Mouse (Mus musculus) CH12.LX (cell line): ENCODE measurements around the gene Pou2f1.

ENCODE experiments used
- CHD1 ChIP-seq: IDR thresholded peaks from 2 replicates; pipeline ENCODE4 v1.6.1; 2012; ENCODE audit warnings: low read depth, low read length, improper control_type of control experiment, inconsistent platforms
- CTCF ChIP-seq, 2 experiments: IDR thresholded peaks in 1 of 2; conservative IDR thresholded peaks in 1 of 2; 2 replicates each; pipeline ENCODE4 v1.5.1; 2011 to 2012; ENCODE audit warnings: low read depth in 2 of 2, low read length in 2 of 2, improper control_type of control experiment in 1 of 2, inconsistent platforms in 1 of 2, mild to moderate bottlenecking in 1 of 2, moderate library complexity in 1 of 2
- EP300 ChIP-seq: IDR thresholded peaks from 2 replicates; pipeline ENCODE4 v1.6.1; 2011; ENCODE audit warnings: low read length, improper control_type of control experiment
- ETS1 ChIP-seq: conservative IDR thresholded peaks from 2 replicates; pipeline ENCODE4 v1.6.1; 2012; ENCODE audit warnings: low read depth, mild to moderate bottlenecking, inconsistent platforms, low read length, improper control_type of control experiment, moderate library complexity
- MAFK ChIP-seq: IDR thresholded peaks from 2 replicates; pipeline ENCODE4 v1.6.1; 2011; ENCODE audit warnings: low read length, improper control_type of control experiment; ENCODE audit not compliant: insufficient replicate concordance
- MYC ChIP-seq: IDR thresholded peaks from 2 replicates; pipeline ENCODE4 v1.6.1; 2011; ENCODE audit warnings: low read depth, mild to moderate bottlenecking, improper control_type of control experiment, low read length
- TBP ChIP-seq: conservative IDR thresholded peaks from 2 replicates; pipeline ENCODE4 v1.6.1; 2011; ENCODE audit warnings: low read depth, low read length, improper control_type of control experiment

GRCm38 (mm10) chr1:165882146-165882900 lies 120.2 kb downstream of the Pou2f1 start:
- TF ChIP-seq MAFK, result no peak
- TF ChIP-seq MYC, result no peak
- no peak for TF ChIP-seq CHD1
- TF ChIP-seq CTCF (conservative IDR thresholded peaks at IDR 0.05 in 1 of 2, IDR thresholded peaks at IDR 0.05 in 1 of 2; ENCODE audit: low read depth in 2 of 2, low read length in 2 of 2), result no peak
- no peak for TF ChIP-seq TBP
- no peak for TF ChIP-seq EP300
- no peak for TF ChIP-seq ETS1
